Mouse (Mus musculus): Measurements from ENCODE around the gene Plekhg5. TPM values are rescaled to one million over a fixed set of nuclear protein-coding genes. Genes with fewer than 3 reads are reported as not detected.

The Plekhg5 gene
- polyA plus RNA-seq, 1 experiment from 2014 or later: 8.4 TPM

DNA sequence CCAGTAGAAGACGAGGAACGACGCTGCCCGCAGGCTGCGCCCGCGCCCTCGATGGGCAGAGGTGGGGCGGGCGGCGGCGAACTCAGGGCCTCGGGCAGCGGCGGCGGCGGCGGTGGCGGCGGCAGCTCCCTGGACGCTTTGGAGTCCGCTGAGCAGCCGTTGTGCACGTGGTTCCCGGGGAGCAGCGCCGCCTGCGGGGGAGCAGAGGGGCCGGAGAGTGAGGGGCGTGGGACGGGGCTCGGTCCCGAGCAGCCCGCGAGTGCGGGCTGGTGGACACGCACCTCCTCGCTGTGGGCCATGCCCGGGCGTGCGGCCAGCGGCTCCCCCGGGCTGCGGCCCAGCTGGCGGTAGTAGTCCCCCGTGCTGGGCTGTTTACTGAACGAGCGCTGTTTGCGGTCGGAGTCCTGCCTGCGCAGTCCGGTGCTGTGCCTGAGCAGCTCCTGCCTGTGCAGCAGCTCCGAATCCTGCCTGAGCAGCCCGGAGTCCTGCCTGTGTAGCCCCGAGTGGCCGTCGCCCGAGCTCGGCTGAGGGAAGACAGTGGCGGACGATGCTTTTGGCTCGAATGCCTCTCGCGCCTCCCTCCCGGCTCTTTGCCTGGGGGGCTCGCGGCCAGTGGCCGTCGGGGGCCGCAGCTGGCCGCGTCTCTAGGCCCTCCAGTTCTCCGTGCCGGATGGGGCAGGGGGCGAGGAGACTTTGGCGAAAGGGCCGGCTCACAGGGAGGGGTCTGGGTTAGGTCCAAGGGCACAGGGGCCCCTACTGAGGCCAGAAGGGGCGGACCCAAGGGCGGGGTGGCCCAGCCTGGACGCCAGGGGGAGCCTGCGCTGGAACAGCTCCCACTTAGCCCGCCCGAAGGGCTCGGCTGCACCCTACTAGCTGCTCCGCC is 58.7 kb downstream of the Plekhg5 start:
- peaks cover 93% of the 10 kb centered on the region for H3K27me3 ChIP-seq
- peak; percentile 73 for ATAC-seq
- no peaks in the 10 kb centered on the region for H3K9me3 ChIP-seq (replicated peaks)
- peak overlapping the region; percentile 30; the same call in 1 of the 2 replicates for H3K9ac ChIP-seq
- H3K4me2 ChIP-seq: peak overlapping the region; percentile 61
- H3K27ac ChIP-seq: no peak overlapping the region
- WGBS: under 1% methylated on average over 84 of the region's 85 CpGs
- H3K4me1 ChIP-seq: peaks cover 31% of the 10 kb centered on the region
- H3K36me3 ChIP-seq (ENCODE audit: poor library complexity, severe bottlenecking): no peaks in the 10 kb centered on the region
- peak overlapping the region; percentile 38 for H3K4me3 ChIP-seq

DNA sequence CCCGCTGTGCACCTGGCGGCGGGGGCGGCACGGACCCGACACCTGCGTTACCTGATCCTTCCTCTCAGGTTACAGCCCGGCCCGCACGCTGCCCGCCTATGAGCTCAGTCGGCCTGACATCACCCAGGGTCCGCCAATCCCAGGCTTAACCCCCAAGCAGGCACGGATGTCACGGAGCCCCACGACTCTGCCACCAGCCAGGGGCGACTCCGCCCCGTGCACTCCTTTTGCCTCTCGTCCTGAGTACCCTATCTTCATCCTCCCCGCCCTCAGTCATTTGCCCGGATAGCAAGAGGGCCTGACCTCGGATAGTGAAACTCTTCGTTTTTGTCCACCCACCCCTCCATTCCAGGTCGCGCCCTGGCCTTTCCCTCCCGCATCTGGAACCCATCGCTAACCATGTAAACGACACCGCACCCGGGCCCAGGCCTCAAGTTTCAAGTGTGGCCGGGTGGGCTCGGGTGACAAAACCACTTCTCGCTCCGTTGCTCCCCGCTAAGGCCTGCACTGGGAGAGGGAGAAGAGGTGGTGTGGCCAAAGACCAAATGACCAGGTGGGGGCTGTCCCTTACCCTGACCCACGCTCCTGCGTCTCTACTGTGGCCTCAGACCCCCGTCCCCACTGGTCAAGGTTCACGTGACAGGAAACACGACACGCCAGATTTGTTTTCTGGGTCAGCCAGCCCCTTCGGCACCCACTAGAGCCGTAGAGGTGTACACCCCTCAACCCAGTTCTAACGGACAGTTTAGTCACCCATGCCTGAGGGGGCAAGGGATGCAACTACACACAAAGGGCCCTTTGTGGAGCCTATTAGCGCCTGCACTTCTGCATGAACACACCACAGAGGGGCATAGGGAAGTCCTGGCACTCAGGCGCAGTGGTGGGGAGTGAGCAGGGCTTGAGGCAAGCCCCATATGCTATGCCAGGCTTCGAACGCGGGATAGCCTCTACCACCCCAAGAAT is 59.8 kb downstream of the Plekhg5 start:
- Histone ChIP-seq H3K9ac (no peak overlapping the region), H3K27ac (no peak overlapping the region), H3K4me2 (peak overlapping the region; percentile 61), H3K4me1 (peaks cover 24% of the 10 kb centered on the region), H3K36me3 (ENCODE audit: poor library complexity, severe bottlenecking) (no peaks in the 10 kb centered on the region), H3K4me3 (peak overlapping the region; percentile 38), H3K9me3 (replicated peaks) (no peaks in the 10 kb centered on the region), H3K27me3 (peaks cover 93% of the 10 kb centered on the region)
- 3% methylated on average over 50 of the region's 50 CpGs for WGBS
- peak; percentile 60; the same call in 1 of the 2 replicates for ATAC-seq

DNA sequence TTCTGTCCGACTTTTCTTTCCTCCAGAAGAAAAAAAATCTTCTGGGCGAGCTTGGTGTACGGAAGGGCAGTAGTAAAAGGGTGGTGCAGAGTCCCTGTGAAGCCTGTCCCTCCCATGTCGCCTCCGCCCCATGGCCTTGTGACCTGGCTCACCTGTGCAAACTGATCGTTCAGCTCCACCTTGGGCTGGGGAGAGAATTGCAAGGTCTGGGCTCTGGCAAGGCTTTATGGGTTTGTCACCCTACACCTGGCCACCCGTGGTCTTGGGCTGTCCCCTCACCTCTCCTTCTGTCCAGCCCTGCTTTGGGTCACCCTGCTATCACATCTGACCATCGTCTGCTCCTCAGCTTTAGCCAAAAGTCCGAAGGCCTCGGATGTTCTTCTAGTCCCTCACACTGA is 60.5 kb downstream of the Plekhg5 start:
- no peak overlapping the region for H3K9ac ChIP-seq
- no peak for ATAC-seq
- peaks cover 24% of the 10 kb centered on the region for H3K4me1 ChIP-seq
- H3K4me2 ChIP-seq: no peak overlapping the region
- no peaks in the 10 kb centered on the region for H3K36me3 ChIP-seq (ENCODE audit: poor library complexity, severe bottlenecking)
- WGBS: 20% methylated on average over 10 of the region's 10 CpGs
- no peak overlapping the region for H3K27ac ChIP-seq
- H3K4me3 ChIP-seq: no peak overlapping the region
- peaks cover 90% of the 10 kb centered on the region for H3K27me3 ChIP-seq
- H3K9me3 ChIP-seq (replicated peaks): no peaks in the 10 kb centered on the region

DNA sequence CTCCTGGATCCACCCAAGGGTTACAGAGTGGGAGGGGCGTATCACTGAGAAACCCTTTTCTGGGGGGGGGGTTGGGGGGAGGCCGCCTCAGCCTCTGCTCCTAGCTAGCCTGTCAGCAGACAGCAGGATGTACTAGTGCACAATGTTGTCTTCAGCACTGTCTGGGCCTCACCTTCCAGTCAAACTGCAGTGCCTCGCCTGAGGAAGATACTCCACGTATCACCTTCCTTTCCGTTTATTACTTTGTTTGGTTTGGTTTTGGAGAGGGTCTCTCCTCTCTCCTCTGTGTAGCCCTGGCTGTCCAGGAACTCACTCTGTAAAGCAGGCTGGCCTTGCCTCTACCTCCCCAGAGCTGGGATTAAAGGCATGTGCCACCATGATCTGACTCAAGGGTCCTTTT is 60.9 kb downstream of the Plekhg5 start:
- H3K27me3 ChIP-seq: peaks cover 88% of the 10 kb centered on the region
- H3K9ac ChIP-seq: no peak overlapping the region
- 43% methylated on average over 5 of the region's 5 CpGs for WGBS
- H3K9me3 ChIP-seq (replicated peaks): no peaks in the 10 kb centered on the region
- H3K36me3 ChIP-seq (ENCODE audit: poor library complexity, severe bottlenecking): no peaks in the 10 kb centered on the region
- no peak overlapping the region for H3K4me3 ChIP-seq
- no peak for ATAC-seq
- no peak overlapping the region for H3K4me2 ChIP-seq
- no peak overlapping the region for H3K27ac ChIP-seq
- peaks cover 26% of the 10 kb centered on the region for H3K4me1 ChIP-seq

DNA sequence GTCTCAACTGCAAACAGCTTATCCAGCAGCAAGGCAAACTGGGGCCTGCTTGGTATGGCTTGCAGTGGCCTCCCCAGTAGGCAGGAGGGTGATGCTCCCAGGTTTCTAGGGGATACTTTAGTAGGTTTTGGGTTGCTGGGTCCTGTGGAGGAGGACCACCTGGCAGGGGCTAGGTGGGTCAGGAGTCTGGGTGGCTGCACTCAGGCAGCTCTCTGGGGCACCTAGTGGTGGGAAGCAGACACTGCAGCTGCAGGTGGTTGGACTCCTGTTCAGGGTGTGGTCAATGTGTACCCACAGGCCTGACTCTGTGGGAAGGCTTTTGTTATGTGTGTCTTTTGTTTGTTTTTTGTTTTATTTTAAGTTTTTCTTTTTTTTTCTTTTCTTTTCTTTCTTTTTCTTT is 62.2 kb downstream of the Plekhg5 start:
- peaks cover 87% of the 10 kb centered on the region for H3K27me3 ChIP-seq
- no peak for ATAC-seq
- no peaks in the 10 kb centered on the region for H3K36me3 ChIP-seq (ENCODE audit: poor library complexity, severe bottlenecking)
- no peak overlapping the region for H3K27ac ChIP-seq
- no peak overlapping the region for H3K9ac ChIP-seq
- no peak overlapping the region for H3K4me2 ChIP-seq
- peaks cover 35% of the 10 kb centered on the region for H3K4me1 ChIP-seq
- H3K9me3 ChIP-seq (replicated peaks): no peaks in the 10 kb centered on the region
- H3K4me3 ChIP-seq: no peak overlapping the region

DNA sequence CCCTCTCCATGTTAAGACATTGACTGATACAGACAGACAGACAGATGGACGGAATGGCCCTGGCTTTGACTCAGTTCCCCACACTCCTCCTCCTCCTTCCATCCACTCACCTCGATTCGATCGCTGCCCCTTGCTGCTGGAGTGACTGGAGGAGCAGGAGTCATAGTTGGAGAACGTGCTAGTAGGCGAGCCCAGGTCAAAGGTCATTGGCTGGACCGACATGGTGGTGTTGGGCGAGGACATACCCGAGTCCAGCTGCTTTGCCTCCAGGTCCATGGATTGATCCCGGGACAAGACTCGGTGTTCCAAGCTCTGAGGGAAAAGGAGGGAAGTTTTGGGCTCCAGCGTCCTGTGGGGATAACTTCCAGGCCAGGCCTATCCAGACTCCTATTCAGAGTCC is 63.1 kb downstream of the Plekhg5 start:
- WGBS: 84% methylated on average over 12 of the region's 12 CpGs
- Histone ChIP-seq H3K27me3 (peaks cover 85% of the 10 kb centered on the region), H3K9ac (no peak overlapping the region), H3K4me3 (no peak overlapping the region), H3K4me1 (peaks cover 35% of the 10 kb centered on the region), H3K9me3 (replicated peaks) (no peaks in the 10 kb centered on the region), H3K36me3 (ENCODE audit: poor library complexity, severe bottlenecking) (no peaks in the 10 kb centered on the region), H3K4me2 (no peak overlapping the region), H3K27ac (no peak overlapping the region)
- ATAC-seq: no peak

DNA sequence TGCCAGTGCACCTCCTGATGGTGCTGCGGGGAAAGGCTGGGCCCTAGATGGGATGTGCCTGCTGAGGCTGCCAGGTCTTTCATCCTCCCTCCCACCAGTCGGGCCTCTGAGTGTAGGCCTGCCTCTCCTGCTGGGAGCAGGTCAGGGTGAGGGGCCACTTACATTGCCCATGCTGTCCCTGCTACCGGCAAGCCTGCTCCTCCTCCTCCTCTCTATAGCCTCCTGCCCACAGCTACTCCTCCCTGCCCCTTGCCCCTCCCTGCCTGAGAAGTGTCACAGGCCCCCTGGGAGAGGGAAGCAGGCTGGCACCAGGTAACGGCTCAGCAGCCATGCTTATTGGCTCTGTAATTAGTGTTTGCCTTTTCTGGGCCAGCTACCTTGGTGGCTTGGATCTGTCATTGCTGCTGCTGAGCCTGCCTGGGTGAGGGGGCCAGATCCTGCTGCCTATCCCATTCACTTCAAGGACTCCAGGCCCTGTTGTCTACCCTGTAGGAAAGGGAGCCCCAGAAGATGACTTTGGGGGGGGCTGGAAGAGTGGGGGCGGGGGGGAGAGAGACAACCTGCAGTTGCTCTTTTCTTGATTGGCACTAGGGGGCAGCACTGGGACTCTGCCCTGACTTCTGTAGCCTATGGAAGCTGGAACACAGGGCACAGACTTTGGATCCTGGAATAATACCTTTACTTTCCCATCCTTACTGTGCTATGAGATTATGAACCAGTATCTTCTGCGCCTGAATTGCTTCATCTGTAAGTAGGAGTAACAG is 64.0 kb downstream of the Plekhg5 start:
- H3K9me3 ChIP-seq (replicated peaks): no peaks in the 10 kb centered on the region
- 30% methylated on average over 6 of the region's 6 CpGs for WGBS
- no peak overlapping the region for H3K27ac ChIP-seq
- H3K27me3 ChIP-seq: peaks cover 84% of the 10 kb centered on the region
- no peak overlapping the region for H3K4me3 ChIP-seq
- peaks cover 26% of the 10 kb centered on the region for H3K4me1 ChIP-seq
- no peaks in the 10 kb centered on the region for H3K36me3 ChIP-seq (ENCODE audit: poor library complexity, severe bottlenecking)
- H3K9ac ChIP-seq: no peak overlapping the region
- H3K4me2 ChIP-seq: no peak overlapping the region
- ATAC-seq: no peak

DNA sequence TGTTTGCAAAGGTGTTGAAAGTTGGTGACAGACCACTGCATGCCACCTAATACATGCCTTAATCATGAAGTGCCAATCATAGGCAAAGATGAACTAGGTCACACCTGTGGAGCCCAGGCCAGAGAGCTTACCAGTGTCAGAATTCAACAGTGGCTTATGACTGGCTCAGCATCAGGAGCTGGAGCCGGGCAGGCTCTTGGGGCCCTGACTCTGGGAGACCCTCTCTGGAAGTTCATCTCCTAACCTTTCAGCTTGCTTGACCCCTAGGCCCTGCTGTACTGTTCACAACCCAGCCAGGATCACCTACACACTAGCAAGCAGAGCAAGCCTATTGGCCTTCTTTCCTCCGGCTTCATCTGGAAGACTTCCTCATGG is 64.6 kb downstream of the Plekhg5 start:
- Histone ChIP-seq H3K27me3 (peaks cover 82% of the 10 kb centered on the region), H3K9me3 (replicated peaks) (no peaks in the 10 kb centered on the region), H3K9ac (no peak overlapping the region), H3K27ac (no peak overlapping the region), H3K36me3 (ENCODE audit: poor library complexity, severe bottlenecking) (no peaks in the 10 kb centered on the region), H3K4me1 (peaks cover 20% of the 10 kb centered on the region), H3K4me2 (no peak overlapping the region), H3K4me3 (no peak overlapping the region)
- no peak for ATAC-seq
- 98% methylated on average over 2 of the region's 2 CpGs for WGBS

DNA sequence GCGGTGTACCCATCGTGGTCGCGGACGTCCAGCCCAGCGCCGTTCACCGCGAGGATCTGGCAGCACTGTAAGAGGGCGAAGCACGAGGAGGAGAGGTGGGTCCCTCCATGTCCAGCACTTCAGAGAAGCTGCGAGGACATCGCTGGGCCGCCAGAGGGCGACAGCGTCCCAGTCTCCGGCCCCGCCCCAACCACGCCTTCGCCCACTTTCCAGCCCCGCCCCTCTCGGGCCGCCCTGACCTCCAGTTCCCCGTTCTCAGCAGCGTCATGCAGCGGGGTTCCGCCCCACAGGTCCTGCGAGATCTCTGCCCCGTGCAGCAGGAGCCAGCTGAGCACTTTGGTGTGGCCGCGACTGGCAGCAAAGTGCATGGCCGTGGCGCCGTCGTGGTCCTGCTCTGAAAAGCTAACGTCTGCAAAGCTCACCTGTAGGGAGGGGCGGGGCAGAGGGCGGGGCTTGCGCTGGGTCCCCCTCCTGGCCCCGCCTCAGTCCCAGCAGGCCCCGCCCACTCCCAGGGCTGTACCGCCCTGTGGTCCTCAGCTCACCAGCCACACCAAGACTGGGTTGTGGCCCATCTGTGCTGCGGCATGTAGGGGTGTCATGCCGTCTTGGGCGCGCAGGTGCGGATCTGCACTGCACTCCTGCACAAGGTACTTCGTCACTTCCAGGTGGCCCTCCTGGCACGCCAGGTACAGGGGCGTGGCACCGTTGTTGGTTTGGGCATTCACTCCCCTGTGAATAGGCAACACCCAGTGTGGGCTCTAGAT is 66.4 kb downstream of the Plekhg5 start:
- H3K27me3 ChIP-seq: peaks cover 66% of the 10 kb centered on the region
- H3K4me2 ChIP-seq: peak overlapping the region; percentile 65
- WGBS: 3% methylated on average over 51 of the region's 51 CpGs
- no peaks in the 10 kb centered on the region for H3K9me3 ChIP-seq (replicated peaks)
- peak; percentile 73 for ATAC-seq
- no peak overlapping the region for H3K27ac ChIP-seq
- peak overlapping the region; percentile 37 for H3K4me3 ChIP-seq
- H3K4me1 ChIP-seq: peaks cover 11% of the 10 kb centered on the region
- H3K9ac ChIP-seq: no peak overlapping the region
- no peaks in the 10 kb centered on the region for H3K36me3 ChIP-seq (ENCODE audit: poor library complexity, severe bottlenecking)

DNA sequence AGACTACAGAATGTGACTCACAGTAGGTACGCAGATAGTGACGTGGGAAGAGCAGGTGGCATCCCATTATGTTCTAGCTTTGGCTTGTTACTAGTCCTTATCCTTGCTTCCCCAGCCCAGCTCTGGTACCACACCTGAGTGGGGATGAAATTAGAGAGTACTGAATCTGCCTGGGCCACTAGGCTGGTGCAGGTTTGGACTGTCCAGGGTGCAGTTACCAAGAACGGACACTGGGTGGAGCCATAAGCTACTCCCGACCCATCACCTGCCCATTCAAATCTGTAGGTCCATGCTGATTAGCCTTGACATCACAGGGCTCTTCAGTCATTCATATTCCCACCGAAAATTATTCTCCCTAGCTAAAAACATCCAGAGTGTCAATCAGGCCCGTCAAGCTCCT is 68.1 kb downstream of the Plekhg5 start:
- peaks cover 59% of the 10 kb centered on the region for H3K27me3 ChIP-seq

DNA sequence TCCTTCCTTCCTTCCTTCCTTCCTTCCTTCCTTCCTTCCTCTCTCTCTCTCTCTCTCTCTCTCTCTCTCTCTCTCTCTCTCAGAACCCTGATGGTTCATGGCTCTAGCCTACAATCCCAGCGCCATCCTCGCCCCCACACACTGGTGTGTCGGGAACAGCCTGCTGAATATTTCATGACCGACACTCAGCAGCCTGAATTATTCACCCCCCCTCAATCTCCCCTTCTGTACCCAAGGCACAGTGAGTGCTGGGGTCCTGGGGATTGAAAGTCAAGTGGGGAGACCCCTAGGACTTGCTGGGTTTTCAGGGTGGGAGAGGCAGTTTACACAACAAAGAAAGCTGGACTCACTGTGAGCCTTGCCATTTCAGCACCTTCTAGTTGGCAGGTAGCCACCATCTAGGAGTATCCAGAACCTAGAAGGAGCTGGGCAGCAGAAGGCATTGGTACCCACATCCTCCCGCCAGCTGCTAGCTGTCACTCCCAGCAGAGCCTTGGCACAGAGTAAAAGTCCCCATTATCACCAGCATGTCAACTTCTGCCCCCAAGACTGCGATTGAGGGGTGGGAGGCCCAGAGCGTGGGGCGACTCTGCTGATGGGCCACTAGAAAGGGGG is 69.3 kb downstream of the Plekhg5 start:
- Histone ChIP-seq H3K9me3 (replicated peaks) (no peaks in the 10 kb centered on the region), H3K27me3 (peaks cover 50% of the 10 kb centered on the region), H3K36me3 (ENCODE audit: poor library complexity, severe bottlenecking) (no peaks in the 10 kb centered on the region), H3K4me1 (peaks cover 11% of the 10 kb centered on the region), H3K4me2 (no peak overlapping the region), H3K4me3 (no peak overlapping the region), H3K27ac (no peak overlapping the region), H3K9ac (no peak overlapping the region)
- WGBS: 77% methylated on average over 8 of the region's 8 CpGs
- peak; percentile 34; the same call in 1 of the 2 replicates for ATAC-seq

More for the DNA sequence above, 68.1 kb downstream of the Plekhg5 start:
- Histone ChIP-seq H3K4me1 (peaks cover 11% of the 10 kb centered on the region), H3K36me3 (ENCODE audit: poor library complexity, severe bottlenecking) (no peaks in the 10 kb centered on the region), H3K4me3 (no peak overlapping the region), H3K4me2 (no peak overlapping the region), H3K27ac (no peak overlapping the region), H3K9ac (no peak overlapping the region), H3K9me3 (replicated peaks) (no peaks in the 10 kb centered on the region)
- 33% methylated on average over 6 of the region's 6 CpGs for WGBS
- no peak for ATAC-seq
